ENCODE assay signal across 16 mouse cellular contexts in the genomic region with DNA sequence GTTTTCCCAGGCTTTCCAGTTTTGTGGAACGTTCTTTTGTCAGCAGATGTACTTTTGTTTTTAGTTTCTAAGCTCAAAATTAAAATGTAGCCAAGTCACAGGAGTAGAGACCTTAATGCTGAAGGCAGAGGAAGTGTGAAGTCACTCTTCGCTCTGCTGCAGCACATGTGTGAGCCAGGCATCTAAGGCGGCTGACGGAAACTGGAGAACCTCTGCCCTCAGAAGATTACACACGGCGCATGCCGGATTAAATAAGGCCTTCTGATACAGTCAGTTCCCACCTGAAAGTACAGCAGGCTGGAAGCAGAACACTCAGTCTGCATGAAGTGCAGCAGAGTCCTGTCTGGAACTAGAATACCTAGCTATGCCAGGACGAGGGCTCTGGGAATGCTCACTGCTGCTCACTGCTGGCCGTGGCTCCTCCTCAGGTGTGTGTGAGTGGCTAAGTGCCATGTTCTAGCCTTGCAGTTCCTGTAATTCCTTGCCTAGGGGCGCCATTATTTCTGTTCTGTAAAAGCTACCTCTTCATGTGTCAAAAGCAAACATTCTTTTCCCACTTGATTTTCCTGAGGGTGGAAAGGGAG. TPM values are rescaled to one million over a fixed set of nuclear protein-coding genes. Genes with fewer than 3 reads are reported as not detected.
DNase-seq lines count a peak whose midpoint lies in the region; ATAC-seq and TF ChIP-seq lines count a peak whose summit lies in the region.
"Had no signal": no experiment of that assay in that cellular context is flagged by ENCODE, and none has a peak within 500 bp of the region (broad histone marks: within the 10 kb centered on the region; RNA-seq: fewer than 3 reads in every experiment).

No protein-coding gene starts in this region.

- peaks cover 42% of the 10 kb centered on the region for H3K36me3 ChIP-seq in hindbrain, embryonic 13.5 days
- peaks cover 28% of the 10 kb centered on the region for H3K36me3 ChIP-seq in hindbrain, embryonic 14.5 days (replicated peaks; ENCODE audit: control insufficient read depth, insufficient read depth)
- peaks cover 17% of the 10 kb centered on the region for H3K36me3 ChIP-seq in midbrain, postnatal 0 days (ENCODE audit: insufficient read depth, low read length)
- peaks cover 49% of the 10 kb centered on the region for H3K36me3 ChIP-seq in midbrain, embryonic 10.5 days
- peaks cover 19% of the 10 kb centered on the region for H3K36me3 ChIP-seq in limb, embryonic 14.5 days (ENCODE audit: control insufficient read depth, insufficient read depth, low read length)

- TF ChIP-seq POLR2A in limb, embryonic 14.5 days (IDR thresholded peaks at IDR 0.05; ENCODE audit: borderline replicate concordance, extremely low read depth, insufficient read depth, insufficient read length), result no peak

- peak; percentile 27 for TF ChIP-seq CTCF in midbrain, postnatal 0 days (IDR thresholded peaks at IDR 0.05)
- TF ChIP-seq CTCF in left cerebral cortex, adult 2 months (IDR thresholded peaks at IDR 0.05), result no peak

- 78% methylated on average over 10 of the region's 10 CpGs for WGBS in hindbrain, embryonic 13.5 days
- WGBS in hindbrain, embryonic 14.5 days, result 78% methylated on average over 10 of the region's 10 CpGs
- 65% methylated on average over 10 of the region's 10 CpGs for WGBS in midbrain, postnatal 0 days
- 87% methylated on average over 10 of the region's 10 CpGs for WGBS in midbrain, embryonic 10.5 days
- WGBS in limb, embryonic 14.5 days, result 47% methylated on average over 10 of the region's 10 CpGs

- H3K4me2 ChIP-seq in hindbrain, embryonic 13.5 days, result no peak overlapping the region
- H3K4me2 ChIP-seq in hindbrain, embryonic 14.5 days (replicated peaks), result no peak overlapping the region
- no peak overlapping the region for H3K4me2 ChIP-seq in midbrain, postnatal 0 days (ENCODE audit: low read depth, low read length, poor library complexity, severe bottlenecking)
- H3K4me2 ChIP-seq in limb, embryonic 14.5 days (replicated peaks; ENCODE audit: low read depth, low read length, severe bottlenecking), result no peak overlapping the region
- H3K4me2 ChIP-seq: liver, embryonic 13.5 days had no signal

- no peaks in the 10 kb centered on the region for H3K27me3 ChIP-seq in hindbrain, embryonic 13.5 days
- no peaks in the 10 kb centered on the region for H3K27me3 ChIP-seq in hindbrain, embryonic 14.5 days (ENCODE audit: control insufficient read depth, insufficient read depth, low read length)
- H3K27me3 ChIP-seq in midbrain, postnatal 0 days (ENCODE audit: insufficient read depth, low read length), result no peaks in the 10 kb centered on the region
- no peaks in the 10 kb centered on the region for H3K27me3 ChIP-seq in midbrain, embryonic 10.5 days (ENCODE audit: low read depth, poor library complexity, severe bottlenecking)
- H3K27me3 ChIP-seq in limb, embryonic 14.5 days (ENCODE audit: control insufficient read depth, insufficient read depth, low read length), result no peaks in the 10 kb centered on the region
- H3K27me3 ChIP-seq: liver, embryonic 13.5 days had no signal

- no peak for DNase-seq in hindbrain, embryonic 14.5 days (ENCODE audit: low spot score)
- no peak for DNase-seq in midbrain, postnatal 0 days (ENCODE audit: low spot score)
- no peak for DNase-seq in midbrain, embryonic 10.5 days (ENCODE audit: low spot score)
- peak; percentile 16 for DNase-seq in limb, embryonic 14.5 days (ENCODE audit: low spot score)
- peak; percentile 37 for DNase-seq in naive thymus-derived CD4-positive, alpha-beta T cell, adult 2 months (ENCODE audit: low read depth)
- no peak for DNase-seq in thymus, postnatal 4 days
- DNase-seq in left cerebral cortex, adult 2 months (ENCODE audit: extremely low spot score in 1 of 2, low spot score in 2 of 2), result no peak
- DNase-seq: adrenal gland, postnatal 14 days; cerebellum, adult 11 months; heart, adult 18-20 months; heart, postnatal 14 days; liver, embryonic 13.5 days had no signal

- peak overlapping the region; percentile 44; the same call in 1 of the 2 replicates for H3K27ac ChIP-seq in hindbrain, embryonic 13.5 days
- no peak overlapping the region for H3K27ac ChIP-seq in hindbrain, embryonic 14.5 days
- peak overlapping the region; percentile 38; the same call in 1 of the 2 replicates for H3K27ac ChIP-seq in midbrain, postnatal 0 days (ENCODE audit: low read depth, low read length)
- no peak overlapping the region for H3K27ac ChIP-seq in midbrain, embryonic 10.5 days (replicated peaks)
- peak overlapping the region; percentile 9; the same call in 1 of the 2 replicates for H3K27ac ChIP-seq in limb, embryonic 14.5 days (replicated peaks; ENCODE audit: low read depth, low read length)
- no peak overlapping the region for H3K27ac ChIP-seq in left cerebral cortex, adult 2 months
- H3K27ac ChIP-seq: liver, embryonic 13.5 days had no signal

- intact Hi-C loops in left cerebral cortex, adult 2 months (cut with DNase I), result no loop called here

- no peak overlapping the region for H3K4me3 ChIP-seq in hindbrain, embryonic 13.5 days
- no peak overlapping the region for H3K4me3 ChIP-seq in hindbrain, embryonic 14.5 days (replicated peaks; ENCODE audit: low read length)
- H3K4me3 ChIP-seq in midbrain, postnatal 0 days (ENCODE audit: low read depth, low read length), result no peak overlapping the region
- H3K4me3 ChIP-seq in midbrain, embryonic 10.5 days, result no peak overlapping the region
- H3K4me3 ChIP-seq in limb, embryonic 14.5 days (replicated peaks; ENCODE audit: low read length), result no peak overlapping the region
- H3K4me3 ChIP-seq in left cerebral cortex, adult 2 months, result no peak overlapping the region
- H3K4me3 ChIP-seq: liver, embryonic 13.5 days had no signal

- peak overlapping the region; percentile 24; the same call in 1 of the 2 replicates for H3K9ac ChIP-seq in hindbrain, embryonic 13.5 days
- H3K9ac ChIP-seq in hindbrain, embryonic 14.5 days, result no peak overlapping the region
- H3K9ac ChIP-seq in midbrain, postnatal 0 days (replicated peaks; ENCODE audit: low read length, poor library complexity, severe bottlenecking), result no peak overlapping the region
- H3K9ac ChIP-seq in limb, embryonic 14.5 days (ENCODE audit: low read depth, low read length, severe bottlenecking), result no peak overlapping the region
- H3K9ac ChIP-seq: liver, embryonic 13.5 days had no signal

- peaks cover 7% of the 10 kb centered on the region; the same call in 1 of the 2 replicates for H3K9me3 ChIP-seq in hindbrain, embryonic 13.5 days
- peaks cover 5% of the 10 kb centered on the region; the same call in 1 of the 2 replicates for H3K9me3 ChIP-seq in hindbrain, embryonic 14.5 days (ENCODE audit: control insufficient read depth, low read length)
- H3K9me3 ChIP-seq in midbrain, postnatal 0 days (ENCODE audit: low read length), result no peaks in the 10 kb centered on the region
- peaks cover 16% of the 10 kb centered on the region for H3K9me3 ChIP-seq in midbrain, embryonic 10.5 days (replicated peaks)
- H3K9me3 ChIP-seq in limb, embryonic 14.5 days (ENCODE audit: control insufficient read depth, low read length), result peaks cover 4% of the 10 kb centered on the region; the same call in 1 of the 2 replicates
- H3K9me3 ChIP-seq: liver, embryonic 13.5 days had no signal

- no peak for ATAC-seq in hindbrain, embryonic 13.5 days (ENCODE audit: low FRiP score)
- no peak for ATAC-seq in hindbrain, embryonic 14.5 days (ENCODE audit: low FRiP score)
- no peak for ATAC-seq in midbrain, postnatal 0 days (ENCODE audit: low FRiP score)
- no peak for ATAC-seq in limb, embryonic 14.5 days (ENCODE audit: low FRiP score, low read depth)
- ATAC-seq: forebrain, embryonic 14.5 days had no signal

- H3K4me1 ChIP-seq in hindbrain, embryonic 13.5 days (replicated peaks), result peaks cover 9% of the 10 kb centered on the region; the same call in 1 of the 2 replicates
- H3K4me1 ChIP-seq in hindbrain, embryonic 14.5 days (replicated peaks; ENCODE audit: control insufficient read depth, insufficient read depth, low read length), result 0 out of 2 replicates have a peak, but pooled peaks cover 6% of the 10 kb centered on the region
- H3K4me1 ChIP-seq in midbrain, postnatal 0 days (ENCODE audit: insufficient read depth, low read length), result no peaks in the 10 kb centered on the region
- H3K4me1 ChIP-seq in midbrain, embryonic 10.5 days, result no peaks in the 10 kb centered on the region
- H3K4me1 ChIP-seq in limb, embryonic 14.5 days (ENCODE audit: control insufficient read depth, insufficient read depth, low read length), result peaks cover 12% of the 10 kb centered on the region

RNA-seq across cellular contexts. Expression of gene 4930595D18Rik, which starts 41.0 kb away (rescaled TPM):
- polyA plus RNA-seq in hindbrain, embryonic 13.5 days (2015; fragmentation: Nextera tagmentation; extraction: Ambion mirVana), result 0.21 TPM in 1 of 2 replicates, not detected in the other
- polyA plus RNA-seq in hindbrain, embryonic 14.5 days (2014; fragmentation: Nextera tagmentation; extraction: Ambion mirVana), result not detected in 2 replicates
- not detected in 2 replicates for total RNA-seq in midbrain, postnatal 0 days (2014; rRNA removed)
- 0.20 TPM in 1 of 2 replicates, not detected in the other for polyA plus RNA-seq in midbrain, postnatal 0 days (2015; fragmentation: Nextera tagmentation; extraction: Ambion mirVana)
- not detected in 2 replicates for polyA plus RNA-seq in midbrain, embryonic 10.5 days (2016; fragmentation: Nextera tagmentation; extraction: Ambion mirVana)
- 0.08 and 0.18 TPM in 2 replicates for polyA plus RNA-seq in limb, embryonic 14.5 days (2012; rRNA removed)
- not detected in 2 replicates for polyA plus RNA-seq in limb, embryonic 14.5 days (2014; fragmentation: Nextera tagmentation; extraction: Ambion mirVana)
- not detected for total RNA-seq in left cerebral cortex, adult 2 months (2021)
- total RNA-seq: adrenal gland, postnatal 14 days; heart, adult 18-20 months; heart, postnatal 14 days; left cerebral cortex, adult 18-20 months had no signal
- polyA plus RNA-seq: cortical plate, adult 2 months; forebrain, embryonic 14.5 days; liver, embryonic 13.5 days had no signal

RNA-seq across cellular contexts. Expression of gene Amn, which starts 45.6 kb away (rescaled TPM):
- 5.6 and 6.5 TPM in 2 replicates for polyA plus RNA-seq in hindbrain, embryonic 13.5 days (2015; fragmentation: Nextera tagmentation; extraction: Ambion mirVana)
- 19.6 and 20.5 TPM in 2 replicates for polyA plus RNA-seq in hindbrain, embryonic 14.5 days (2014; fragmentation: Nextera tagmentation; extraction: Ambion mirVana)
- total RNA-seq in midbrain, postnatal 0 days (2014; rRNA removed), result 45.2 and 65.8 TPM in 2 replicates
- 82.7 and 101 TPM in 2 replicates for polyA plus RNA-seq in midbrain, postnatal 0 days (2015; fragmentation: Nextera tagmentation; extraction: Ambion mirVana)
- polyA plus RNA-seq in midbrain, embryonic 10.5 days (2016; fragmentation: Nextera tagmentation; extraction: Ambion mirVana), result 0.11 and 0.17 TPM in 2 replicates
- 1.4 and 1.7 TPM in 2 replicates for polyA plus RNA-seq in limb, embryonic 14.5 days (2012; rRNA removed)
- polyA plus RNA-seq in limb, embryonic 14.5 days (2014; fragmentation: Nextera tagmentation; extraction: Ambion mirVana), result 0.55 and 0.97 TPM in 2 replicates
- 1 to 10 TPM; 8.0 to 10.0 TPM for total RNA-seq in left cerebral cortex, adult 2 months (2021)
- total RNA-seq: adrenal gland, postnatal 14 days; heart, adult 18-20 months; heart, postnatal 14 days had no signal

RNA-seq across cellular contexts. Expression of gene Traf3, which starts 59.1 kb away (rescaled TPM):
- polyA plus RNA-seq in hindbrain, embryonic 13.5 days (2015; fragmentation: Nextera tagmentation; extraction: Ambion mirVana), result 15.6 and 17.0 TPM in 2 replicates
- polyA plus RNA-seq in hindbrain, embryonic 14.5 days (2014; fragmentation: Nextera tagmentation; extraction: Ambion mirVana), result 20.9 and 22.5 TPM in 2 replicates
- 39.1 and 40.2 TPM in 2 replicates for total RNA-seq in midbrain, postnatal 0 days (2014; rRNA removed)
- polyA plus RNA-seq in midbrain, postnatal 0 days (2015; fragmentation: Nextera tagmentation; extraction: Ambion mirVana), result 13.0 and 14.9 TPM in 2 replicates
- polyA plus RNA-seq in midbrain, embryonic 10.5 days (2016; fragmentation: Nextera tagmentation; extraction: Ambion mirVana), result 11.5 and 15.0 TPM in 2 replicates
- polyA plus RNA-seq in limb, embryonic 14.5 days (2012; rRNA removed), result 20.2 and 24.1 TPM in 2 replicates
- polyA plus RNA-seq in limb, embryonic 14.5 days (2014; fragmentation: Nextera tagmentation; extraction: Ambion mirVana), result 12.8 and 15.1 TPM in 2 replicates
- total RNA-seq in left cerebral cortex, adult 2 months (2021), result 10 to 100 TPM; 40.8 to 49.1 TPM

Comparison
In these comparisons a context has a peak if more than half of its experiments do, and no peak if none do; other contexts are left out.
1. H3K27ac ChIP-seq: peak in hindbrain, embryonic 13.5 days (single experiment), midbrain, postnatal 0 days (single experiment) and limb, embryonic 14.5 days (single experiment); none in hindbrain, embryonic 14.5 days (single experiment), midbrain, embryonic 10.5 days (single experiment) and left cerebral cortex, adult 2 months (single experiment).
2. DNase-seq: peak in limb, embryonic 14.5 days (single experiment) and naive thymus-derived CD4-positive, alpha-beta T cell, adult 2 months (single experiment); none in hindbrain, embryonic 14.5 days (single experiment), midbrain, postnatal 0 days (single experiment), midbrain, embryonic 10.5 days (single experiment), thymus, postnatal 4 days (single experiment) and left cerebral cortex, adult 2 months (0 of 2).